Mouse (Mus musculus) gonadal fat pad, adult 2 months (tissue): ENCODE measurements around the gene 1700011L22Rik. TPM values are rescaled to one million over a fixed set of nuclear protein-coding genes. Genes with fewer than 3 reads are reported as not detected.

ENCODE experiments used
- DNase-seq: peaks from one replicate; pipeline ENCODE4 v3.0.0-alpha.2; 2012; ENCODE audit warnings: low read depth
- polyA plus RNA-seq: library from polyadenylated mRNA; depleted of rRNA; stranded (reverse); fragments of >200 nt; gene quantifications from 2 replicates; pipeline ENCODE4 v1.2.3, GENCODE M21; 2012; rRNA removed

1700011L22Rik gene
- polyA plus RNA-seq = 0.81 and 0.93 TPM in 2 replicates

GRCm38 (mm10) chr8:79248470-79248869, at the start of gene 1700011L22Rik:
1700011L22Rik (minus strand) TSS chr8:79248570.
- no peak for DNase-seq

GRCm38 (mm10) chr8:79297763-79298162, 49.4 kb upstream of the 1700011L22Rik start:
- DNase-seq = no peak

- no peak for DNase-seq
Observed at GRCm38 (mm10) chr8:79295276-79296105, 47.1 kb upstream of the 1700011L22Rik start.

GRCm38 (mm10) chr8:79294610-79295275, 46.4 kb upstream of the 1700011L22Rik start, which contains the start of gene Mmaa:
Mmaa (minus strand) TSS chr8:79294937.
- no peak for DNase-seq

GRCm38 (mm10) chr8:79293841-79294240, 45.5 kb upstream of the 1700011L22Rik start:
- DNase-seq = no peak

- DNase-seq = no peak
Observed at GRCm38 (mm10) chr8:79292712-79293264, 44.4 kb upstream of the 1700011L22Rik start.

GRCm38 (mm10) chr8:79289592-79289991, 41.2 kb upstream of the 1700011L22Rik start:
- no peak for DNase-seq

GRCm38 (mm10) chr8:79288681-79289080, 40.3 kb upstream of the 1700011L22Rik start:
- DNase-seq = no peak

GRCm38 (mm10) chr8:79288250-79288649, 39.9 kb upstream of the 1700011L22Rik start:
- no peak for DNase-seq

- no peak for DNase-seq
Observed at GRCm38 (mm10) chr8:79286424-79286823, 38.1 kb upstream of the 1700011L22Rik start.

GRCm38 (mm10) chr8:79284626-79285025, 36.3 kb upstream of the 1700011L22Rik start:
- no peak for DNase-seq

GRCm38 (mm10) chr8:79281376-79281890, 33.1 kb upstream of the 1700011L22Rik start:
- DNase-seq = no peak

GRCm38 (mm10) chr8:79277264-79277870, 29.0 kb upstream of the 1700011L22Rik start:
- DNase-seq = no peak

GRCm38 (mm10) chr8:79274940-79275339, 26.6 kb upstream of the 1700011L22Rik start:
- no peak for DNase-seq

GRCm38 (mm10) chr8:79273776-79274175, 25.4 kb upstream of the 1700011L22Rik start:
- no peak for DNase-seq

- DNase-seq = no peak
Observed at GRCm38 (mm10) chr8:79272676-79273075, 24.3 kb upstream of the 1700011L22Rik start.

- no peak for DNase-seq
Observed at GRCm38 (mm10) chr8:79268921-79269320, 20.6 kb upstream of the 1700011L22Rik start.

- no peak for DNase-seq
Observed at GRCm38 (mm10) chr8:79261920-79262319, 13.6 kb upstream of the 1700011L22Rik start.

GRCm38 (mm10) chr8:79256076-79256705, 7.8 kb upstream of the 1700011L22Rik start:
- no peak for DNase-seq

GRCm38 (mm10) chr8:79253742-79254141, 5.4 kb upstream of the 1700011L22Rik start:
- DNase-seq = no peak

- no peak for DNase-seq
Observed at GRCm38 (mm10) chr8:79243422-79243821, 4.9 kb downstream of the 1700011L22Rik start.
